Mouse (Mus musculus) brown adipose tissue, adult 24 weeks (tissue): ENCODE measurements around the gene Efna1. TPM values are rescaled to one million over a fixed set of nuclear protein-coding genes. Genes with fewer than 3 reads are reported as not detected.

Source experiments
- H3K27ac ChIP-seq: fragments of 200-500 bp; replicated peaks from 2 replicates; pipeline ENCODE4 v1.5.1; 2012; ENCODE audit warnings: low read depth, mild to moderate bottlenecking, low read length
- H3K4me1 ChIP-seq: fragments of 200-500 bp; 2 replicates; pipeline ENCODE4 v1.6.1; 2012; ENCODE audit warnings: low read length, mixed read lengths; ENCODE audit not compliant: control insufficient read depth, insufficient read depth, insufficient read length
- H3K4me3 ChIP-seq: fragments of 200-500 bp; 2 replicates; pipeline ENCODE4 v1.5.1; 2012; ENCODE audit warnings: low read depth, mild to moderate bottlenecking, low read length, moderate library complexity; ENCODE audit not compliant: insufficient read depth
- polyA plus RNA-seq: library from polyadenylated mRNA; stranded (reverse); fragments of >200 nt; gene quantifications from 2 replicates; pipeline ENCODE4 v1.2.4, GENCODE M21; 2012; ENCODE audit not compliant: missing spikeins, insufficient read depth, insufficient read length

Efna1 gene
- polyA plus RNA-seq, 1 experiment, result 6.3 TPM

- Histone ChIP-seq H3K4me3 (no peak overlapping the region), H3K27ac (no peak overlapping the region), H3K4me1 (0 out of 2 replicates have a peak, but pooled peaks cover 3% of the 10 kb centered on the region)
These were observed 51.7 kb downstream of the Efna1 start for GRCm38 (mm10) chr3:89229276-89229675.

- Histone ChIP-seq H3K4me3 (peak within 1 kb of the TSS; percentile 77), H3K4me1 (0 out of 2 replicates have a peak, but pooled peaks cover 3% of the 10 kb centered on the region), H3K27ac (peak within 1 kb of the TSS; percentile 73)
These were observed 52.1 kb downstream of the Efna1 start, which contains the start of gene Muc1 for GRCm38 (mm10) chr3:89228836-89229235. Muc1 (plus strand) TSS chr3:89229057.

GRCm38 (mm10) chr3:89228180-89228549, 52.8 kb downstream of the Efna1 start:
- Histone ChIP-seq H3K27ac (peak overlapping the region; percentile 73), H3K4me1 (0 out of 2 replicates have a peak, but pooled peaks cover 3% of the 10 kb centered on the region), H3K4me3 (peak overlapping the region; percentile 77)

- peak overlapping the region; percentile 48 for H3K4me3 ChIP-seq
These were observed 53.4 kb downstream of the Efna1 start for GRCm38 (mm10) chr3:89227307-89228179.

GRCm38 (mm10) chr3:89226900-89227299, 54.0 kb downstream of the Efna1 start, which contains the start of gene Mtx1:
Mtx1 (minus strand) TSS chr3:89227088.
- Histone ChIP-seq H3K27ac (0 out of 2 replicates have a peak within 1 kb of the TSS, but pooled peaks have one; percentile 4), H3K4me1 (0 out of 2 replicates have a peak, but pooled peaks cover 3% of the 10 kb centered on the region), H3K4me3 (peak within 1 kb of the TSS; percentile 48)

More at GRCm38 (mm10) chr3:89227307-89228179, 53.4 kb downstream of the Efna1 start:
- H3K4me1 ChIP-seq, result 0 out of 2 replicates have a peak, but pooled peaks cover 3% of the 10 kb centered on the region
- 0 out of 2 replicates have a peak overlapping the region, but pooled peaks have one; percentile 4 for H3K27ac ChIP-seq

- 0 out of 2 replicates have a peak, but pooled peaks cover 3% of the 10 kb centered on the region for H3K4me1 ChIP-seq
- no peak overlapping the region for H3K27ac ChIP-seq
- no peak overlapping the region for H3K4me3 ChIP-seq
These were observed 54.6 kb downstream of the Efna1 start for GRCm38 (mm10) chr3:89226361-89226760.

GRCm38 (mm10) chr3:89225918-89226317, 55.0 kb downstream of the Efna1 start:
- Histone ChIP-seq H3K4me3 (no peak overlapping the region), H3K27ac (no peak overlapping the region), H3K4me1 (0 out of 2 replicates have a peak, but pooled peaks cover 3% of the 10 kb centered on the region)

GRCm38 (mm10) chr3:89225321-89225815, 55.6 kb downstream of the Efna1 start:
- Histone ChIP-seq H3K4me1 (0 out of 2 replicates have a peak, but pooled peaks cover 3% of the 10 kb centered on the region), H3K4me3 (no peak overlapping the region), H3K27ac (no peak overlapping the region)

GRCm38 (mm10) chr3:89224796-89225195, 56.1 kb downstream of the Efna1 start:
- no peak overlapping the region for H3K4me3 ChIP-seq
- no peak overlapping the region for H3K27ac ChIP-seq
- 0 out of 2 replicates have a peak, but pooled peaks cover 3% of the 10 kb centered on the region for H3K4me1 ChIP-seq

Other genes starting within 250 kb of the Efna1 start
- 9.4 and 16.7 TPM in 2 replicates for gene Rusc1, start 187.8 kb downstream of the Efna1 start, polyA plus RNA-seq
- not detected in 2 replicates for gene Gm43738, start 180.0 kb downstream of the Efna1 start, polyA plus RNA-seq
- 127 and 135 TPM in 2 replicates for gene Fdps, start 179.2 kb downstream of the Efna1 start, polyA plus RNA-seq
- gene Pklr, start 145.0 kb downstream of the Efna1 start, polyA plus RNA-seq, result not detected in 2 replicates
- not detected in 2 replicates for gene Hcn3, start 120.9 kb downstream of the Efna1 start, polyA plus RNA-seq
- 14.3 TPM in 2 replicates for gene Clk2, start 116.3 kb downstream of the Efna1 start, polyA plus RNA-seq
- gene Scamp3, start 103.7 kb downstream of the Efna1 start, polyA plus RNA-seq, result 39.4 and 48.7 TPM in 2 replicates
- 1.3 and 2.0 TPM in 2 replicates for gene Fam189b, start 98.0 kb downstream of the Efna1 start, polyA plus RNA-seq
- gene Gba, start 78.2 kb downstream of the Efna1 start, polyA plus RNA-seq, result 18.2 and 25.1 TPM in 2 replicates
- 5.6 and 8.9 TPM in 2 replicates for gene Thbs3, start 66.0 kb downstream of the Efna1 start, polyA plus RNA-seq
- gene Mtx1, start 54.1 kb downstream of the Efna1 start, polyA plus RNA-seq, result 108 and 115 TPM in 2 replicates
- 0.75 and 0.83 TPM in 2 replicates for gene Muc1, start 52.1 kb downstream of the Efna1 start, polyA plus RNA-seq
- gene Krtcap2, start 35.2 kb downstream of the Efna1 start, polyA plus RNA-seq, result 57.6 and 64.8 TPM in 2 replicates
- not detected in 2 replicates for gene Trim46, start 34.8 kb downstream of the Efna1 start, polyA plus RNA-seq
- 125 and 130 TPM in 2 replicates for gene Dpm3, start 21.8 kb downstream of the Efna1 start, polyA plus RNA-seq
- gene Slc50a1, start 10.6 kb downstream of the Efna1 start, polyA plus RNA-seq, result 28.3 and 33.1 TPM in 2 replicates
- gene Efna3, start 41.8 kb upstream of the Efna1 start, polyA plus RNA-seq, result 0.44 TPM in 1 of 2 replicates, not detected in the other
- 1.3 TPM in 1 of 2 replicates, not detected in the other for gene Efna4, start 56.9 kb upstream of the Efna1 start, polyA plus RNA-seq
- gene Adam15, start 68.9 kb upstream of the Efna1 start, polyA plus RNA-seq, result 28.5 and 31.3 TPM in 2 replicates
- 1.2 and 1.6 TPM in 2 replicates for gene Dcst2, start 80.8 kb upstream of the Efna1 start, polyA plus RNA-seq
- 0.75 TPM in 1 of 2 replicates, not detected in the other for gene Dcst1, start 84.1 kb upstream of the Efna1 start, polyA plus RNA-seq
- 93.2 and 121 TPM in 2 replicates for gene Zbtb7b, start 113.6 kb upstream of the Efna1 start, polyA plus RNA-seq
- 1.3 TPM in 1 of 2 replicates, not detected in the other for gene Lenep, start 121.7 kb upstream of the Efna1 start, polyA plus RNA-seq
- gene Flad1, start 130.7 kb upstream of the Efna1 start, polyA plus RNA-seq, result 33.4 and 60.7 TPM in 2 replicates
- 5.9 and 10.9 TPM in 2 replicates for gene Cks1b, start 137.2 kb upstream of the Efna1 start, polyA plus RNA-seq
- gene Shc1, start 137.3 kb upstream of the Efna1 start, polyA plus RNA-seq, result 36.0 and 37.2 TPM in 2 replicates
- 4.6 and 13.0 TPM in 2 replicates for gene Pygo2, start 149.1 kb upstream of the Efna1 start, polyA plus RNA-seq
- 18.9 and 25.8 TPM in 2 replicates for gene Pbxip1, start 155.6 kb upstream of the Efna1 start, polyA plus RNA-seq
- gene Pmvk, start 173.4 kb upstream of the Efna1 start, polyA plus RNA-seq, result 191 and 194 TPM in 2 replicates
- gene Kcnn3, start 239.0 kb upstream of the Efna1 start, polyA plus RNA-seq, result 0.28 and 0.29 TPM in 2 replicates